Mouse (Mus musculus) lung, embryonic 16.5 days (tissue): ENCODE measurements around the gene Gm11037. TPM values are rescaled to one million over a fixed set of nuclear protein-coding genes. Genes with fewer than 3 reads are reported as not detected.

Source experiments
- ATAC-seq: fragments of 200-750 bp; cut with Nextera tagmentation; 2 replicates; pipeline ENCODE4 v1.8.0; 2017; ENCODE audit warnings: low read depth, mild to moderate bottlenecking, moderate library complexity
- H3K27ac ChIP-seq: fragments of 300-500 bp; sonication (generic); 2 replicates; pipeline ENCODE4 v1.5.1; 2014; ENCODE audit warnings: mild to moderate bottlenecking, control low read depth, low read length
- H3K27me3 ChIP-seq: fragments of 300-500 bp; sonication (generic); 2 replicates; pipeline ENCODE4 v1.6.1; 2014; ENCODE audit warnings: low read depth, low read length, mixed read lengths; ENCODE audit not compliant: control insufficient read depth, insufficient read depth
- H3K36me3 ChIP-seq: fragments of 300-500 bp; sonication (generic); 2 replicates; pipeline ENCODE4 v1.6.1; 2014; ENCODE audit warnings: low read length; ENCODE audit not compliant: control insufficient read depth, insufficient read depth
- H3K4me1 ChIP-seq: fragments of 300-500 bp; sonication (generic); replicated peaks from 2 replicates; pipeline ENCODE4 v1.6.1; 2014; ENCODE audit warnings: low read length, mixed read lengths; ENCODE audit not compliant: control insufficient read depth, insufficient read depth
- H3K4me2 ChIP-seq: fragments of 300-500 bp; sonication (generic); 2 replicates; pipeline ENCODE4 v1.6.1; 2014; ENCODE audit warnings: low read depth, low read length, control low read depth
- H3K4me3 ChIP-seq: fragments of 300-500 bp; sonication (generic); 2 replicates; pipeline ENCODE4 v1.5.1; 2014; ENCODE audit warnings: mild to moderate bottlenecking, low read length, control low read depth
- H3K9ac ChIP-seq: fragments of 300-500 bp; sonication (generic); 2 replicates; pipeline ENCODE4 v1.6.1; 2014; ENCODE audit warnings: low read length, control low read depth
- H3K9me3 ChIP-seq: fragments of 300-500 bp; sonication (generic); 2 replicates; pipeline ENCODE4 v1.6.1; 2016; ENCODE audit warnings: low read length; ENCODE audit not compliant: control insufficient read depth
- WGBS: fragments of 180-500 bp; shearing (Covaris S2); extraction: QIAGEN DNeasy Blood & Tissue Kit; methylation state at CpG from one replicate; pipeline ENCODE4 v1.1.7; 2014; 5-methylcytosine and 5-hydroxymethylcytosine counted together
- polyA plus RNA-seq: library from polyadenylated mRNA; unstranded; fragments of >200 nt; fragmentation: Nextera tagmentation; extraction: Ambion mirVana; gene quantifications from 2 replicates; pipeline ENCODE4 v1.2.1, GENCODE M21; 2015

Gm11037 gene
- not detected in 2 replicates for polyA plus RNA-seq

- H3K4me2 ChIP-seq, result no peak within 1 kb of the TSS
- peak within 1 kb of the TSS; percentile 74 for H3K27ac ChIP-seq
- H3K36me3 ChIP-seq, result peaks cover 3% of the 10 kb centered on the region
- WGBS, result 80% methylated on average over 9 of the region's 9 CpGs
- H3K4me3 ChIP-seq, result no peak within 1 kb of the TSS
- ATAC-seq, result no peak
- H3K9ac ChIP-seq, result no peak within 1 kb of the TSS
- no peaks in the 10 kb centered on the region for H3K9me3 ChIP-seq
- H3K4me1 ChIP-seq, result peaks cover 2% of the 10 kb centered on the region; the same call in 1 of the 2 replicates
- no peaks in the 10 kb centered on the region for H3K27me3 ChIP-seq
Measured at GRCm38 (mm10) chr2:131132930-131133547, at the start of gene Gm11037. Gene Gm11037 (plus strand): TSS chr2:131133497.

- H3K9me3 ChIP-seq, result no peaks in the 10 kb centered on the region
- no peak overlapping the region for H3K9ac ChIP-seq
- no peaks in the 10 kb centered on the region for H3K27me3 ChIP-seq
- H3K27ac ChIP-seq, result no peak overlapping the region
- no peak for ATAC-seq
- WGBS, result 79% methylated on average over 4 of the region's 4 CpGs
- H3K4me3 ChIP-seq, result no peak overlapping the region
- no peaks in the 10 kb centered on the region for H3K4me1 ChIP-seq
- H3K4me2 ChIP-seq, result no peak overlapping the region
- no peaks in the 10 kb centered on the region for H3K36me3 ChIP-seq
Measured at GRCm38 (mm10) chr2:131084206-131084605, 49.1 kb upstream of the Gm11037 start.

- ATAC-seq, result no peak
- no peak within 1 kb of the TSS for H3K9ac ChIP-seq
- no peak within 1 kb of the TSS for H3K4me3 ChIP-seq
- H3K27ac ChIP-seq, result no peak within 1 kb of the TSS
- H3K27me3 ChIP-seq, result no peaks in the 10 kb centered on the region
- no peaks in the 10 kb centered on the region for H3K4me1 ChIP-seq
- no peak within 1 kb of the TSS for H3K4me2 ChIP-seq
- H3K9me3 ChIP-seq, result no peaks in the 10 kb centered on the region
- no peaks in the 10 kb centered on the region for H3K36me3 ChIP-seq
- WGBS, result 83% methylated on average over 11 of the region's 11 CpGs
Measured at GRCm38 (mm10) chr2:131086667-131087390, 46.5 kb upstream of the Gm11037 start, which contains the start of gene Siglec1. Gene Siglec1 (minus strand): TSS chr2:131086765.

GRCm38 (mm10) chr2:131088581-131088980, 44.7 kb upstream of the Gm11037 start:
- peak; percentile 26; the same call in 1 of the 2 replicates for ATAC-seq
- Histone ChIP-seq H3K4me2 (no peak overlapping the region), H3K27me3 (no peaks in the 10 kb centered on the region), H3K4me3 (no peak overlapping the region), H3K27ac (no peak overlapping the region), H3K9me3 (no peaks in the 10 kb centered on the region), H3K36me3 (no peaks in the 10 kb centered on the region), H3K9ac (no peak overlapping the region), H3K4me1 (no peaks in the 10 kb centered on the region)
- 67% methylated on average over 4 of the region's 4 CpGs for WGBS

- Histone ChIP-seq H3K27ac (no peak overlapping the region), H3K27me3 (no peaks in the 10 kb centered on the region), H3K4me2 (no peak overlapping the region), H3K9ac (no peak overlapping the region), H3K9me3 (no peaks in the 10 kb centered on the region), H3K4me1 (no peaks in the 10 kb centered on the region), H3K4me3 (no peak overlapping the region), H3K36me3 (no peaks in the 10 kb centered on the region)
- ATAC-seq, result no peak
- 84% methylated on average over 1 of the region's 1 CpGs for WGBS
Measured at GRCm38 (mm10) chr2:131089634-131090033, 43.7 kb upstream of the Gm11037 start.

GRCm38 (mm10) chr2:131090852-131091251, 42.4 kb upstream of the Gm11037 start:
- H3K27me3 ChIP-seq, result no peaks in the 10 kb centered on the region
- no peaks in the 10 kb centered on the region for H3K36me3 ChIP-seq
- ATAC-seq, result peak; percentile 35; the same call in 1 of the 2 replicates
- H3K27ac ChIP-seq, result no peak overlapping the region; the same call in 1 of the 2 replicates
- H3K4me1 ChIP-seq, result no peaks in the 10 kb centered on the region
- no peak overlapping the region for H3K4me3 ChIP-seq
- H3K9me3 ChIP-seq, result no peaks in the 10 kb centered on the region
- no peak overlapping the region for H3K9ac ChIP-seq
- WGBS, result 49% methylated on average over 3 of the region's 3 CpGs
- no peak overlapping the region for H3K4me2 ChIP-seq

- no peak for ATAC-seq
- 83% methylated on average over 5 of the region's 5 CpGs for WGBS
- Histone ChIP-seq H3K4me2 (no peak overlapping the region), H3K9me3 (no peaks in the 10 kb centered on the region), H3K27me3 (no peaks in the 10 kb centered on the region), H3K4me3 (no peak overlapping the region), H3K36me3 (no peaks in the 10 kb centered on the region), H3K4me1 (peaks cover 5% of the 10 kb centered on the region), H3K27ac (no peak overlapping the region), H3K9ac (no peak overlapping the region)
Measured at GRCm38 (mm10) chr2:131093577-131093976, 39.7 kb upstream of the Gm11037 start.

GRCm38 (mm10) chr2:131094823-131095222, 38.5 kb upstream of the Gm11037 start:
- Histone ChIP-seq H3K27ac (no peak overlapping the region), H3K9me3 (no peaks in the 10 kb centered on the region), H3K27me3 (no peaks in the 10 kb centered on the region), H3K9ac (peak overlapping the region; percentile 4; the same call in 1 of the 2 replicates), H3K36me3 (no peaks in the 10 kb centered on the region), H3K4me1 (peaks cover 5% of the 10 kb centered on the region), H3K4me3 (no peak overlapping the region), H3K4me2 (no peak overlapping the region)
- peak; percentile 66; the same call in 1 of the 2 replicates for ATAC-seq
- WGBS, result 6% methylated on average over 1 of the region's 1 CpGs

GRCm38 (mm10) chr2:131096101-131096795, 37.0 kb upstream of the Gm11037 start:
- peak; percentile 94 for ATAC-seq
- Histone ChIP-seq H3K4me2 (peak overlapping the region; percentile 40), H3K9me3 (no peaks in the 10 kb centered on the region), H3K4me3 (peak overlapping the region; percentile 15; the same call in 1 of the 2 replicates), H3K9ac (peak overlapping the region; percentile 34; the same call in 1 of the 2 replicates), H3K27me3 (no peaks in the 10 kb centered on the region), H3K4me1 (peaks cover 5% of the 10 kb centered on the region), H3K27ac (peak overlapping the region; percentile 87), H3K36me3 (no peaks in the 10 kb centered on the region)
- WGBS, result 3% methylated on average over 9 of the region's 9 CpGs
